Mouse (Mus musculus): ENCODE results near the gene 1700088E04Rik.

The 1700088E04Rik gene

GRCm38 (mm10) chr15:79140866-79141565 is at the start of gene 1700088E04Rik, which contains the start of gene Polr2f:
Gene 1700088E04Rik (minus strand): TSS chr15:79141253.
Gene Polr2f (plus strand): TSS chr15:79141009.
- peak; percentile 90 to 93 for DNase-seq (ENCODE audit: low spot score in 2 of 2)

- DNase-seq (ENCODE audit: low spot score in 2 of 2), result no peak
Observed at GRCm38 (mm10) chr15:79187819-79188218, 46.8 kb upstream of the 1700088E04Rik start.

- DNase-seq (ENCODE audit: low spot score in 2 of 2), result no peak
Observed at GRCm38 (mm10) chr15:79185213-79185612, 44.2 kb upstream of the 1700088E04Rik start.

- DNase-seq (ENCODE audit: low spot score in 2 of 2), result no peak
Observed at GRCm38 (mm10) chr15:79176905-79177304, 35.9 kb upstream of the 1700088E04Rik start.

- no peak for DNase-seq (ENCODE audit: low spot score in 2 of 2)
Observed at GRCm38 (mm10) chr15:79166712-79167111, 25.7 kb upstream of the 1700088E04Rik start.

GRCm38 (mm10) chr15:79165140-79165539 is 24.1 kb upstream of the 1700088E04Rik start, which contains the start of gene Sox10:
Gene Sox10 (minus strand): TSS chr15:79165240.
- no peak for DNase-seq (ENCODE audit: low spot score in 2 of 2)

GRCm38 (mm10) chr15:79164251-79164650 is 23.2 kb upstream of the 1700088E04Rik start:
- DNase-seq (ENCODE audit: low spot score in 2 of 2), result no peak

- no peak for DNase-seq (ENCODE audit: low spot score in 2 of 2)
Observed at GRCm38 (mm10) chr15:79162822-79163221, 21.8 kb upstream of the 1700088E04Rik start.

- DNase-seq (ENCODE audit: low spot score in 2 of 2), result no peak
Observed at GRCm38 (mm10) chr15:79162301-79162700, 21.2 kb upstream of the 1700088E04Rik start.

GRCm38 (mm10) chr15:79155572-79155971 is 14.5 kb upstream of the 1700088E04Rik start:
- no peak for DNase-seq (ENCODE audit: low spot score in 2 of 2)

- no peak for DNase-seq (ENCODE audit: low spot score in 2 of 2)
Observed at GRCm38 (mm10) chr15:79152709-79153108, 11.7 kb upstream of the 1700088E04Rik start.

- no peak for DNase-seq (ENCODE audit: low spot score in 2 of 2)
Observed at GRCm38 (mm10) chr15:79151881-79152280, 10.8 kb upstream of the 1700088E04Rik start.

GRCm38 (mm10) chr15:79148533-79148932 is 7.5 kb upstream of the 1700088E04Rik start:
- peak; percentile 47 to 49 for DNase-seq (ENCODE audit: low spot score in 2 of 2)

GRCm38 (mm10) chr15:79145522-79145921 is 4.5 kb upstream of the 1700088E04Rik start:
- no peak for DNase-seq (ENCODE audit: low spot score in 2 of 2)

- DNase-seq (ENCODE audit: low spot score in 2 of 2), result no peak
Observed at GRCm38 (mm10) chr15:79144021-79144420, 3.0 kb upstream of the 1700088E04Rik start.

- no peak for DNase-seq (ENCODE audit: low spot score in 2 of 2)
Observed at GRCm38 (mm10) chr15:79143316-79143715, 2.3 kb upstream of the 1700088E04Rik start.

GRCm38 (mm10) chr15:79141566-79141917 is 489 bp upstream of the 1700088E04Rik start:
- DNase-seq (ENCODE audit: low spot score in 2 of 2), result no peak

- DNase-seq (ENCODE audit: low spot score in 2 of 2), result no peak
Observed at GRCm38 (mm10) chr15:79139640-79140039, 1.4 kb downstream of the 1700088E04Rik start.

GRCm38 (mm10) chr15:79135783-79136575 is 5.1 kb downstream of the 1700088E04Rik start:
- DNase-seq (ENCODE audit: low spot score in 2 of 2), result no peak

- DNase-seq (ENCODE audit: low spot score in 2 of 2), result no peak
Observed at GRCm38 (mm10) chr15:79135332-79135731, 5.7 kb downstream of the 1700088E04Rik start.

- DNase-seq (ENCODE audit: low spot score in 2 of 2), result no peak
Observed at GRCm38 (mm10) chr15:79134496-79135270, 6.4 kb downstream of the 1700088E04Rik start.

GRCm38 (mm10) chr15:79133191-79133661 is 7.8 kb downstream of the 1700088E04Rik start:
- DNase-seq (ENCODE audit: low spot score in 2 of 2), result no peak
